Mouse (Mus musculus) ES-Bruce4 (cell line): ENCODE data around the gene Sipa1l1. TPM values are rescaled to one million over a fixed set of nuclear protein-coding genes. Genes with fewer than 3 reads are reported as not detected.

Experiments used
- H3K27ac ChIP-seq: 2 replicates; pipeline ENCODE4 v1.5.1; 2012; ENCODE audit warnings: low read length, inconsistent platforms; ENCODE audit not compliant: insufficient read depth
- H3K27me3 ChIP-seq: 2 replicates; pipeline ENCODE4 v1.6.1; 2012; ENCODE audit warnings: mild to moderate bottlenecking, low read length, inconsistent platforms; ENCODE audit not compliant: control insufficient read depth, poor library complexity, insufficient read depth, severe bottlenecking
- H3K36me3 ChIP-seq: 2 replicates; pipeline ENCODE4 v1.6.1; 2012; ENCODE audit warnings: inconsistent platforms, mild to moderate bottlenecking, low read length, moderate library complexity; ENCODE audit not compliant: control insufficient read depth, poor library complexity, insufficient read depth, severe bottlenecking
- H3K4me1 ChIP-seq: one replicate; pipeline ENCODE4 v1.8.1; 2011; ENCODE audit warnings: low read length; ENCODE audit not compliant: control insufficient read depth, insufficient read depth
- H3K4me3 ChIP-seq: 2 replicates; pipeline ENCODE4 v1.5.1; 2011; ENCODE audit warnings: low read depth, mild to moderate bottlenecking, low read length
- H3K9ac ChIP-seq: 2 replicates; pipeline ENCODE4 v1.6.1; 2012; ENCODE audit warnings: low read depth, mild to moderate bottlenecking, inconsistent platforms; ENCODE audit not compliant: poor library complexity, severe bottlenecking
- H3K9me3 ChIP-seq: replicated peaks from 2 replicates; pipeline ENCODE4 v1.6.1; 2012; ENCODE audit warnings: mild to moderate bottlenecking, low read length, inconsistent platforms; ENCODE audit not compliant: control insufficient read depth, poor library complexity, insufficient read depth, severe bottlenecking
- CTCF ChIP-seq: IDR thresholded peaks from one replicate; pipeline ENCODE4 v1.8.1; 2011; ENCODE audit warnings: low read depth, low read length
- EP300 ChIP-seq: IDR thresholded peaks from 2 replicates; pipeline ENCODE4 v1.6.1; 2011; ENCODE audit warnings: low read depth, low read length; ENCODE audit not compliant: insufficient read depth
- POLR2A ChIP-seq: IDR thresholded peaks from one replicate; pipeline ENCODE4 v1.8.1; 2011; ENCODE audit warnings: low read length; ENCODE audit not compliant: insufficient read depth
- polyA plus RNA-seq: library from polyadenylated mRNA; stranded (reverse); fragments of >200 nt; gene quantifications from 2 replicates; pipeline ENCODE4 v1.2.4, GENCODE M21; 2011; ENCODE audit warnings: low read depth; ENCODE audit not compliant: missing spikeins, insufficient read depth, insufficient read length

Sipa1l1 gene
- polyA plus RNA-seq, 1 experiment: 44.9 TPM

- H3K36me3 ChIP-seq: no peaks in the 10 kb centered on the region
- TF ChIP-seq CTCF (no peak), EP300 (no peak), POLR2A (no peak)
- H3K9me3 ChIP-seq: no peaks in the 10 kb centered on the region
- H3K27me3 ChIP-seq: no peaks in the 10 kb centered on the region
- H3K4me3 ChIP-seq: no peak overlapping the region
- H3K4me1 ChIP-seq: no peaks in the 10 kb centered on the region
- no peak overlapping the region for H3K27ac ChIP-seq
- no peak overlapping the region for H3K9ac ChIP-seq
Observed at GRCm38 (mm10) chr12:82428466-82428865, 259.3 kb downstream of the Sipa1l1 start.

- Histone ChIP-seq H3K27ac (no peak overlapping the region), H3K27me3 (no peaks in the 10 kb centered on the region), H3K36me3 (no peaks in the 10 kb centered on the region), H3K9ac (no peak overlapping the region), H3K9me3 (no peaks in the 10 kb centered on the region), H3K4me1 (no peaks in the 10 kb centered on the region), H3K4me3 (no peak overlapping the region)
- TF ChIP-seq EP300: no peak
- no peak for TF ChIP-seq CTCF
- TF ChIP-seq POLR2A: no peak
Observed at GRCm38 (mm10) chr12:82433311-82433710, 264.2 kb downstream of the Sipa1l1 start.

- Histone ChIP-seq H3K4me3 (no peak overlapping the region), H3K9me3 (no peaks in the 10 kb centered on the region), H3K9ac (no peak overlapping the region), H3K27me3 (no peaks in the 10 kb centered on the region), H3K27ac (no peak overlapping the region), H3K4me1 (no peaks in the 10 kb centered on the region), H3K36me3 (no peaks in the 10 kb centered on the region)
- TF ChIP-seq POLR2A (no peak), CTCF (no peak), EP300 (no peak)
Observed at GRCm38 (mm10) chr12:82434591-82434990, 265.5 kb downstream of the Sipa1l1 start.

GRCm38 (mm10) chr12:82441479-82441878, 272.4 kb downstream of the Sipa1l1 start:
- H3K4me3 ChIP-seq: no peak overlapping the region
- H3K27ac ChIP-seq: no peak overlapping the region
- no peaks in the 10 kb centered on the region for H3K4me1 ChIP-seq
- H3K36me3 ChIP-seq: no peaks in the 10 kb centered on the region
- H3K27me3 ChIP-seq: no peaks in the 10 kb centered on the region
- H3K9ac ChIP-seq: no peak overlapping the region
- H3K9me3 ChIP-seq: no peaks in the 10 kb centered on the region
- no peak for TF ChIP-seq CTCF
- no peak for TF ChIP-seq POLR2A

- Histone ChIP-seq H3K4me1 (no peaks in the 10 kb centered on the region), H3K27me3 (no peaks in the 10 kb centered on the region), H3K4me3 (no peak overlapping the region), H3K9me3 (no peaks in the 10 kb centered on the region), H3K27ac (no peak overlapping the region), H3K9ac (no peak overlapping the region), H3K36me3 (peaks cover 2% of the 10 kb centered on the region; the same call in 1 of the 2 replicates)
- TF ChIP-seq CTCF: no peak
Observed at GRCm38 (mm10) chr12:82446609-82447024, 277.5 kb downstream of the Sipa1l1 start.

GRCm38 (mm10) chr12:82448129-82448815, 279.2 kb downstream of the Sipa1l1 start:
- Histone ChIP-seq H3K9me3 (no peaks in the 10 kb centered on the region), H3K27me3 (no peaks in the 10 kb centered on the region), H3K27ac (no peak overlapping the region), H3K9ac (no peak overlapping the region), H3K36me3 (peaks cover 2% of the 10 kb centered on the region; the same call in 1 of the 2 replicates), H3K4me3 (no peak overlapping the region), H3K4me1 (no peaks in the 10 kb centered on the region)
- TF ChIP-seq POLR2A (no peak), CTCF (no peak), EP300 (no peak)
